Mouse (Mus musculus) MEL (cell line): ENCODE data around the gene Gramd1b. TPM values are rescaled to one million over a fixed set of nuclear protein-coding genes. Genes with fewer than 3 reads are reported as not detected.

Source experiments
- DNase-seq: peaks from one replicate; pipeline ENCODE4 v3.0.0; 2011; ENCODE audit warnings: low read depth, low spot score
- H3K27ac ChIP-seq: 2 replicates; pipeline ENCODE4 v1.5.1; 2012; ENCODE audit warnings: low read depth, mild to moderate bottlenecking, control low read depth, low read length, moderate library complexity; ENCODE audit not compliant: control insufficient read depth
- H3K27me3 ChIP-seq, 2 experiments: fragments of 150-350 bp in 1 of 2; sonication (generic) in 1 of 2; 2 replicates each; pipeline ENCODE4 v1.6.1; 2012; ENCODE audit warnings: low read length in 2 of 2, mild to moderate bottlenecking in 2 of 2, improper control_type of control experiment in 1 of 2, moderate library complexity in 1 of 2; ENCODE audit not compliant: insufficient read depth in 2 of 2, control insufficient read depth in 1 of 2
- H3K36me3 ChIP-seq, 2 experiments: 2 replicates each; pipeline ENCODE4 v1.6.1; 2012 to 2014; ENCODE audit warnings: low read length in 2 of 2, improper control_type of control experiment in 1 of 2, inconsistent platforms in 1 of 2, mild to moderate bottlenecking in 1 of 2; ENCODE audit not compliant: insufficient read depth in 2 of 2, control insufficient read depth in 1 of 2
- H3K4me1 ChIP-seq, 2 experiments: fragments of 150-350 bp in 1 of 2; sonication (generic) in 1 of 2; 2 replicates each; pipeline ENCODE4 v1.6.1; 2012; ENCODE audit warnings: low read length in 2 of 2, improper control_type of control experiment in 1 of 2, mild to moderate bottlenecking in 1 of 2; ENCODE audit not compliant: insufficient read depth in 2 of 2, control insufficient read depth in 1 of 2
- H3K4me3 ChIP-seq, 2 experiments: fragments of 150-350 bp in 1 of 2; sonication (generic) in 1 of 2; 2 replicates each; pipeline ENCODE4 v1.5.1; 2012; ENCODE audit warnings: low read depth in 2 of 2, low read length in 2 of 2, mild to moderate bottlenecking in 2 of 2, moderate library complexity in 2 of 2, control low read depth in 1 of 2, improper control_type of control experiment in 1 of 2; ENCODE audit not compliant: control insufficient read depth in 1 of 2, insufficient read depth in 1 of 2
- H3K79me2 ChIP-seq: 2 replicates; pipeline ENCODE4 v1.6.1; 2012; ENCODE audit warnings: mild to moderate bottlenecking, low read length, moderate library complexity; ENCODE audit not compliant: control insufficient read depth, poor library complexity, insufficient read depth
- H3K9ac ChIP-seq: 2 replicates; pipeline ENCODE4 v1.6.1; 2012; ENCODE audit warnings: low read depth, mild to moderate bottlenecking, control low read depth, low read length, moderate library complexity; ENCODE audit not compliant: control insufficient read depth, poor library complexity, severe bottlenecking
- H3K9me3 ChIP-seq: fragments of 150-350 bp; sonication (generic); replicated peaks from 2 replicates; pipeline ENCODE4 v1.6.1; 2012; ENCODE audit warnings: mild to moderate bottlenecking, low read length, improper control_type of control experiment, moderate library complexity; ENCODE audit not compliant: insufficient read depth
- CHD1 ChIP-seq: IDR thresholded peaks from 2 replicates; pipeline ENCODE4 v1.6.1; 2012; ENCODE audit warnings: low read depth, mild to moderate bottlenecking, inconsistent platforms, low read length, improper control_type of control experiment
- ELF1 ChIP-seq: IDR thresholded peaks from 2 replicates; pipeline ENCODE4 v1.6.1; 2014; ENCODE audit warnings: low read depth, mild to moderate bottlenecking, inconsistent platforms, low read length, improper control_type of control experiment, moderate library complexity
- ETS1 ChIP-seq: IDR thresholded peaks from 2 replicates; pipeline ENCODE4 v1.6.1; 2012; ENCODE audit warnings: low read depth, mild to moderate bottlenecking, inconsistent platforms, low read length, improper control_type of control experiment, moderate library complexity
- KAT2A ChIP-seq: conservative IDR thresholded peaks from 2 replicates; pipeline ENCODE4 v1.6.1; 2012; ENCODE audit warnings: low read depth, low read length, improper control_type of control experiment, inconsistent platforms
- MAFK ChIP-seq: IDR thresholded peaks from 2 replicates; pipeline ENCODE4 v1.6.1; 2011; ENCODE audit warnings: low read depth, mild to moderate bottlenecking, low read length, improper control_type of control experiment, borderline replicate concordance
- MAZ ChIP-seq: IDR thresholded peaks from 2 replicates; pipeline ENCODE4 v1.6.1; 2012; ENCODE audit warnings: low read depth, mild to moderate bottlenecking, inconsistent platforms, low read length, improper control_type of control experiment
- MYB ChIP-seq: IDR thresholded peaks from 2 replicates; pipeline ENCODE4 v1.6.1; 2011; ENCODE audit warnings: mild to moderate bottlenecking, low read depth, low read length, improper control_type of control experiment
- NRF1 ChIP-seq: IDR thresholded peaks from 2 replicates; pipeline ENCODE4 v1.6.1; 2014; ENCODE audit warnings: low read depth, mild to moderate bottlenecking, inconsistent platforms, low read length, improper control_type of control experiment, moderate library complexity; ENCODE audit not compliant: poor library complexity, insufficient read depth, severe bottlenecking
- POLR2AphosphoS2 ChIP-seq: IDR thresholded peaks from 2 replicates; pipeline ENCODE4 v1.6.1; 2011; ENCODE audit warnings: low read length, improper control_type of control experiment
- RCOR1 ChIP-seq: IDR thresholded peaks from 2 replicates; pipeline ENCODE4 v1.6.1; 2012; ENCODE audit warnings: low read depth, mild to moderate bottlenecking, inconsistent platforms, low read length, improper control_type of control experiment
- TBP ChIP-seq: IDR thresholded peaks from 2 replicates; pipeline ENCODE4 v1.8.0; 2011; ENCODE audit warnings: low read depth, low read length, improper control_type of control experiment
- UBTF ChIP-seq: IDR thresholded peaks from 2 replicates; pipeline ENCODE4 v1.6.1; 2012; ENCODE audit warnings: low read depth, mild to moderate bottlenecking, inconsistent platforms, low read length, improper control_type of control experiment, moderate library complexity, borderline replicate concordance; ENCODE audit not compliant: insufficient read depth
- ZC3H11A ChIP-seq: IDR thresholded peaks from 2 replicates; pipeline ENCODE4 v1.6.1; 2012; ENCODE audit warnings: low read depth, mild to moderate bottlenecking, inconsistent platforms, low read length, improper control_type of control experiment
- ZMIZ1 ChIP-seq: IDR thresholded peaks from 2 replicates; pipeline ENCODE4 v1.6.1; 2012; ENCODE audit warnings: low read depth, mild to moderate bottlenecking, inconsistent platforms, low read length, improper control_type of control experiment, moderate library complexity
- polyA plus RNA-seq, 2 experiments: library from polyadenylated mRNA; stranded (reverse) in 1 of 2; unstranded in 1 of 2; fragments of >175 nt in 1 of 2; fragments of >200 nt in 1 of 2; gene quantifications; 2 replicates each; pipeline versions ENCODE4 v1.2.1 to v1.2.4; 2012; ENCODE audit warnings: low replicate concordance in 2 of 2, low read depth in 1 of 2; ENCODE audit not compliant: insufficient read length in 2 of 2, insufficient read depth in 1 of 2, missing spikeins in 1 of 2
- total RNA-seq: library from RNA; depleted of rRNA; stranded (reverse); fragments of 300-350 nt; gene quantifications from 2 replicates; pipeline ENCODE4 v1.2.3, GENCODE M21; 2012

Gene Gramd1b
- total and polyA plus RNA-seq, 3 experiments, result not detected

DNA sequence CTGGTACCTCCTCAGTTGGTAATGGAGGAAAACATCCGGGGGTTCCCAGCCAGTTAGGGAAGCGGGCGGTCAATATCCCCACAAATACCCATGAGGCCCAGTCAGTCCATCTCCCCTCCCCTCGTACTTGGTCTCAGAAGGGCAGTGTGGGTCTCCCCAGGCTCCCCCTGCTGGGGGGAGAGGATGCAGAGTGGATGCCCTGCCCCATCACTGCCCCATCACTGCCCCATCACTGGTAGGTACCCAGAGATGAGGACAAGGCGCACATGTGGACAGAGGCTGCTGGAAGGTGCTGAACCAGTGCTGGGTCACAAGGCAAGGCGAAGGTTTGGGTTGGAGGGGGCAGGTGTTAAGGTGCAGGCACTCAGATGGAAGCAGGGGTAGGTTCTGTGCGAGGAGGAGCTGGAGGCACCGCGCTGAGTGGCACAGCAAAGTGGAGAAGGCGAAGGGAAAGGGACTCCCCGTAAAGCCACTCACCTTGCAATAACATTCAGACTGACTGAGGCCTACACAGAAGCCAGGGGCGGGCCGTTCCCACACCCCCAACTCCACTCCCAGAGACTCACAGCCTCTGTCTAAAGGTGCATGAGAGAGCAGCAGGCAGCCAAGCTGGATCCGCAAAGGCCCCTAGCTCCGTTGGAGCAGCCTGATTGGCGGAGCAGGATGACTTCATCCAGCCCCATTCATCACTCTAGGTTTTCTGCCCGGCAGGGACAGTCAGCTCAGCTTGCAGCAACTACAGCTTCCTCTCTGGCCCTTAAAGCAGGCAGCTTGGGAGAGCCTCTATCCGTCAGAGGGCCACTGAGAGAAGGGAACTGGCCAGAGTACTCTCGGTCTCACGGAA, 139.1 kb downstream of the Gramd1b start:
- Histone ChIP-seq H3K9me3 (no peaks in the 10 kb centered on the region), H3K27me3 (no peaks in the 10 kb centered on the region), H3K27ac (no peak overlapping the region), H3K9ac (no peak overlapping the region), H3K4me1 (no peaks in the 10 kb centered on the region), H3K79me2 (no peaks in the 10 kb centered on the region), H3K4me3 (no peak overlapping the region), H3K36me3 (no peaks in the 10 kb centered on the region)
- no peak for DNase-seq
- TF ChIP-seq UBTF, result no peak
- TF ChIP-seq MYB, result no peak

DNA sequence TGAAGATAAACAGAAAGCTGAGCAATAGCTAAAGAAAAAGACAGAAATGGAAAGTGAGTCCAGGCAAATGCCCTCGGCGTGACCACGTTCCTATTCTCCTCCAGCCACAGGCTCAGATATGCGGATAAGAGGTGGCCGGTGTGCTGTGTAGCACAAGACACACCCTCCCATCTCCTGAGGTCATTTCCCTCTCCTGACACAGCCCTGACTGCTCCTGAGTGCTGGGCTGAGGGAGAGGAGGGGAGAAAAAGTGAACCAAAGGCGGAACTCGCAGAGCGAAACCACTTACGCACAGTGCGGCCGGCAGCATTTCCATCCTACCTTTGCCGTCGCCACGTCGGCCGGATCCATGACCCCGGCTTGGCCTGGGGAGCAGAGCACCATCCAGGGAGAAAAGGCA, 139.8 kb downstream of the Gramd1b start:
- Histone ChIP-seq H3K36me3 (no peaks in the 10 kb centered on the region), H3K9ac (no peak overlapping the region), H3K27ac (no peak overlapping the region), H3K4me1 (no peaks in the 10 kb centered on the region), H3K79me2 (no peaks in the 10 kb centered on the region), H3K27me3 (no peaks in the 10 kb centered on the region), H3K4me3 (no peak overlapping the region), H3K9me3 (no peaks in the 10 kb centered on the region)
- no peak for TF ChIP-seq NRF1
- TF ChIP-seq TBP, result no peak
- TF ChIP-seq MAFK, result no peak
- no peak for TF ChIP-seq MAZ
- TF ChIP-seq ZC3H11A, result no peak
- no peak for TF ChIP-seq UBTF
- no peak for TF ChIP-seq ZMIZ1
- TF ChIP-seq CHD1, result no peak
- TF ChIP-seq POLR2AphosphoS2, result no peak
- DNase-seq, result no peak

DNA sequence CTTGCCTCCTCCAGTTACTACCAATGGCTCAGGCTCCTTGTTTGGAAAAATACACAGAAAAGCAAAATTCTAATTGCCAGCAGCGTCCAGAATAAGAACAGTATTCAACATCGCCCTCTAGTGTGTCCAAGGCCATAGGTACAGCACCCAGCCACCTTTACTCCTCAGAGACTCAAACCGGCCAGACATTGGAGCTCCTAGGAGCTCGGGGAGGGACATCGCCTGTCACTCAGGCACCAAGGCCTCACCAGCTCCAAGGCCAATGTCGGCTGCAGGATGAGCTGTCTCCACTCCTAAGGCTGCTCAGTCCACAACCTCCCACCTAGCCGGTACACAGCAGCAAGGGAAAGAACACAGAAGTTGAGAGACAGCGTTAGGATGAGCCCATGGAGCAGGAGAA, 140.3 kb downstream of the Gramd1b start:
- Histone ChIP-seq H3K4me1 (no peaks in the 10 kb centered on the region), H3K9me3 (no peaks in the 10 kb centered on the region), H3K27ac (no peak overlapping the region), H3K27me3 (no peaks in the 10 kb centered on the region), H3K4me3 (no peak overlapping the region), H3K9ac (no peak overlapping the region), H3K36me3 (no peaks in the 10 kb centered on the region), H3K79me2 (no peaks in the 10 kb centered on the region)
- no peak for DNase-seq
- TF ChIP-seq RCOR1, result no peak
- TF ChIP-seq ETS1, result no peak
- TF ChIP-seq NRF1, result no peak
- no peak for TF ChIP-seq ELF1
- TF ChIP-seq KAT2A, result no peak
